Mouse (Mus musculus) thymus, postnatal 10 days (tissue): ENCODE results near the gene Crot.
A peak's percentile ranks its signal among the peaks of the same experiment; 100 is the strongest.
"Not testable (repeated sequence)": the region's sequence is repeated elsewhere in the genome, so short reads cannot be mapped to it uniquely, and the experiment has no call there.

Experiments
- DNase-seq, 2 experiments: peaks; one replicate each; pipeline ENCODE4 v3.0.0; 2021; ENCODE audit warnings: low spot score in 2 of 2

Crot gene

DNA sequence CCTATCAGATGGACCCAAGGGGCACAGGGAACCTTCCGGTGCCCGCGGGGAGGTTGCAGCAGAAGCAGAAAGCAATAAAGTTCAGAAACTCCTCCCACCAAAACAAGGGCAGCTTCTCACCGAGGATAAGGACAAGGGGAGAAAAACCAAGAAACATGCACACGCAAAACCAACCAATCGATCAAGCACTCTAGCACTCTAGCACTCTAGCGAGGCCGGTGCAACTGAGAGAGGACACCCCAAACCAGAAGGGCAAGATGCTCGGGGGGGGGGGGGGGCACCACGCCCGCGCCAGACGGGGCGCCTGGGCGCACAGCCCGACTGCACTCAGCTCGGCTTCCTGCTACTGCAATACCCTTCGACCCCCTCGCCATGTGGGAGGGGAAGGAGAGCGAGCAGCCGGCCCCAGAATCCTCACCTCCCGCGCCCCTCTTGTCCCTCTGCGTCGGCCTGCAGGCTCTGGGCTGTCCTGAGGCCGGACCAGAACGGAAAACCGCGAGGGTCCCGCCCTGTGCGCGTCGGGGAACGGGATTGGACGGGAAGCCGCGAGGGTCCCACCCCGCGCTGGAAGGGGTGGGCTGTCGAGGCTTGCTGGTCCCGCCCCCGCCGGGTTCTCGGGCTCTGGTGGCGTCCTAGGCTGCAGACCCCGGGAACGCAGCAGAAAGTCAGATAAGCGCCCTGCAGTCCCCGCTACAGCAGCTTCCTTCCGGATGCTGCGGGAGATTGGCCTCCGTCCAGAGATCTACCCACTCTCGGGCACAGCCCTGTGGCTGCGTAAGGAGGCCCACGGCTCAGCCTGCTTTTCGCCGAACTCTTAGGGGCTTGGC, at the start of gene Crot:
Gene Crot (minus strand): TSS at position 639 of the 827 bp plus-strand sequence.
- peak; percentile 88 to 93 for DNase-seq

- no peak for DNase-seq
These were observed 48.8 kb upstream of the Crot start for GRCm38 (mm10) chr5:9045904-9046303.

DNA sequence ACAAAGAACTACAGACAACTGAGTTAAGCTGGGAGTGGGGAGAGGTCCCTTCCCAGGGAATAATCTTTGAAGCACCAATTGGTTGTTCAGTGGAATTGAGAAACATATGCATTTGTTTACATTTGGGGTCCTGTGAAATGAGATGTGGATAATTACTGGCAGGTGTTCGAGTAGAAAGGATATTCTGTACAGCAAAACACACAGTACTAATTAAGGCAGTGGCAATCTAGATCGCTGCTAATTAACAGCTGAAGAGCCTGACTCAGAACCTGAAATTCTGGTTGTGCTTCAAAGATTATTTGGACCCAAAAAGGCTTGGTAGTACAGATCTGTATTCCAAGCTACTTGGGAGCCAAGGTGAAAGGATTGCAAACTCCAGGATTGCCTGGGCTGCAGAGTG, 47.7 kb upstream of the Crot start:
- DNase-seq = no peak

- DNase-seq = no peak
These were observed 46.6 kb upstream of the Crot start for GRCm38 (mm10) chr5:9043582-9044267.

DNA sequence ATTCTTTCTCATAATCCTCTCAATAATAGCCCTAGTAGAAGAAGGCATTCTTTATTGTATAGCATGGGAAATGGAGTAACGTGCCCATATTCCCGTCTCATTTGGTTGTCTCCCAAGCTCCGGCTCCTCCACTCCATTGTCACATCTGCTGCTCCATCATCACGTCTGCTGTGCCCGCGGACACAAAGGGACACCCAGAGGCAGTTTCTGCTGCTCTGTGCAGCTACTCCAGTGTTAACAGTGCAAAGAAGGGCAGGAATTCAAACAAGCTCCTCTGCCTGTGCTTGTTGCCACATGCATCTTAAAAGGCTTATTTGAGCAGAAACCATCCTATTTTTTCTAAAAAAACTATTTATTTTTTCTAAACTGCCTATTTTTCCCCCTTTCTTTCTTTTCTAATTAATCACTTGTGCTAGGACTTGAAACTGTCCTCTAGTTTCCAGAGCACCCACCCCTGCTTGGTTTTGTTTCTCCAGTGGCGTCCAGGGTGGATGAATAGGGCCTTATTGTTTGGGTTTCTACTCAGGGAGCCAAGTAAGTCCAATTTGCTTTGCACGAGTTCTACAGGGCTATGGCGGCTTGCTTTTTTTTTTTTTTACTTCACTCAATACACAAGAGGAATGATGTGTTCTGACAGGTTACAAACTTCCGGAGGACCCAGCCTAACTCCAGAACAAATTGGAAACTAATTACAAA, 45.7 kb upstream of the Crot start:
- no peak for DNase-seq

DNA sequence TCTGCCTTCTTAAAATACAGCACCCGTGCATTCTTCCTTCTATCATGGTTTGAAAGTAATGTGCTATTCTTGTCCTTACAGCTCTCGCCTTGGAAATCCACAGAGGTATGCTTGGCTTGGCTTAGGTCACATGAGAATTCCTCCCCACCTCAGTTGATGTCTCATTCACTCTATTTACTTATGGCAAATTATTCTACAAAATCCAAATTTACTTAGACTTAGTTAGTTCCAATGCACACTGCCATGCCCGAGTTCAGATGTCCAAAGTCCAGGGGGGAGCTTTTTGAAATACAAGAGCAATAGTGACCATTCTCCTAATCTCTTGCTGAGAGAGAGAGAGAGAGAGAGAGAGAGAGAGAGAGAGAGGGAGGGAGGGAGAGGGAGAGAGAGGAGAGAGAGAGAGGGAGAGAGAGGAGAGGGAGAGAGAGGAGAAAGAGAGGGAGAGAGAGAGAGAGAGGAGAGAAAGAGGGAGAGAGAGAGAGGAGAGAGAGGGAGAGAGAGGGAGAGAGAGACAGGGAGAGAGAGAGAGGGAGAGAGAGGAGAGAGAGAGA, 43.6 kb upstream of the Crot start:
- DNase-seq = no peak

GRCm38 (mm10) chr5:9039978-9040377, 42.9 kb upstream of the Crot start:
- no peak for DNase-seq

DNA sequence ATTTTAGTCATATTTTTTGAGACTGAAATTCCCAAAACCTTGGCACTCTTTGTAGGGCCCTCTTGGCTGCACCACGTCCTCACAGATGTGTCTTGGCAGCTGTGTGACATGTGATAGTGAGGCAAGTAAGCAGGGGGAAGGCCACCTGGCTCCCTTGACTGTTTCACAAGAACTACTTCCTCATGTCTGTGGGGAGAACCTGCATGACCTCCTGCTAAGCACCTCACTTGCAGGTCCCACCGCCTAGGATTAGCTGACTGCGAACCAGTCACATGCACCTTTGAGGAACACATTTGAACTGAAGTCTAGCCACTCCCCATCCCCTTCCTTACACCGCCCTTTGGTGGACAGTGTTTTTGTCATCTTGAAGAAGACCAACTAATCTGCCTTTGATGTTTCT, 40.2 kb upstream of the Crot start:
- peak; percentile 22 to 37 for DNase-seq

GRCm38 (mm10) chr5:9035457-9035856, 38.3 kb upstream of the Crot start:
- DNase-seq = no peak

DNA sequence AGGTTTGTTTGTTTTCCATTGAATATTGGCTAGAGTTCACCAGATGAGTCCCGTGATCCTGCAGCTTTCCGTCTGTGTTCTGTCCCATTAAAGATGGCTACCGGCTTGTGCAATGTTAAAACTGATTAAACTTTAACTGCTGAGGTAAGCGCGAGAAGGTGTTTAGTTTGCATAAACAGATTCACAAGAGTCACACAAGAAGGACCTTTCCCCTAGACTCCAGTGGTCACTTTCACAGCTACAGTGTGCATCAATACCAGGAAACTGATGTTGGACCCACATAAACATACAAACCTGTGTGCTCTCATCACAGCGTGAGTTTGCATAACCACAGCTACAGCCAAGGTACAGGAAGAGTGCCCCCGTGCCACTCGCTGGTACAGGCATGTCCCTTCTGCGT, 37.4 kb upstream of the Crot start:
- DNase-seq = no peak

DNA sequence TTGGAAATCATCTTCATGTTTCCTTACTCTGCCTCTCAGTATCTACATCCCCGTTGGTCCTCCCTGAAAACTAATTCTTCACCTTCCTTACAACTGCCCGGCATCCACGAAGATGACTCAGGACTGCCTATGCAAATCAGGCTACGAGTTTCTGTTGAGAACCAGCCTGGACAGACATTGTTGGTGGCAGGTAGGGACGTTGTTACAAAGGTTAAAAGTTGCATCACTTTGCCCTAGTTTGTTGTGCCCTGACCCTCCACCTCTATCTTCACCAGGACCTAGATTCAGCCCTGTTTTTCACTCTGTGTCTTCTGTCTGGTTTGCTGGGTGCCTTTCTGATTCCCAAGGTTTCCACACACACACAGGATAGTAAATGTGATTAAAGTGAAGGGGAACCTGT, 36.7 kb upstream of the Crot start:
- DNase-seq = no peak

DNA sequence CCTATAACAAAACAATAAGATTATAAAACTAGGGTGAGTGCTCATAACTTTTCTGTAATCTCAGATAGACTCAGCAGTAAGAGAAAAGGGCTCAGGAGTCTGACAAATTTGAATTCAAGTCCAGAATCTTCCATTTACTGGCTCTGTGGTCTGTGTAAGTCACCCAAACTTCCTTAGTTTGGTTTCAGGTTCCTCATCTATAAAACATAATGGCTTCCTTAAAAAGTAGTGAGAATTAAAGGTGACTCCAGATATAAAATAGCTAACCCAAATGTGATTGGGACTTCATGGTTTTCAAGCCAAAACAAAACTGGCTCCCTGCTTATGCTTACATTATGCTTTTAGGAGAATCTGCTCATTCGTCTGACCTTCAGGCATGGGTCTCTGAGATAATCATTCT, 35.5 kb upstream of the Crot start:
- DNase-seq = no peak

- no peak for DNase-seq
These were observed 35.0 kb upstream of the Crot start for GRCm38 (mm10) chr5:9032101-9032590.

DNA sequence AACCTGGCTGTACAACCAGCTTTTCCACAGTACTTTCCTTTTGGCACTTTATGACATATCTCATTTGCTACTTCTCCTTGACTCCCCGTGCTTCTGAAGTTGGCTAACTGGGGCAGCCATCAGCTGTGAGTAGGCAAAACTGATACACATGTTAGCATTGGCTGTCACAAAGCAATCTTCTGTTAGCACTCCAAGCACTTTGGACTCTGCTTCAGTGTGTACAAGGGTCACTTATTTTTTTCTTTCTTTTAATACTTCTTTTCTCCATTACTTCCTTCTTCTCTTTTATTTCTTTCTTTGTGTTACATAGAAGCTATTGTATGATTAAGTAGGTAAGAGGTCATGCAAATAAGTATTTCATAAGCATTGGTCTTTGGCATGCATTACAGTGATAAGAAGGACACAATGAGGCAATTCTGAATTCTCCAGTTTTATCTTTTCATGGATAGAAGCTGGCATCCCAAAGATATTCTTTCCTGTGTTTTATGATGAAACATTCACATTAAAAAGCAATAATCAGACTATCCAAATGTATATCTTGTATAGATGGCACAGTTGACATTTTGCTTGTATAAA, 31.2 kb upstream of the Crot start:
- no peak for DNase-seq

GRCm38 (mm10) chr5:9015352-9015751, 18.2 kb upstream of the Crot start:
- peak; percentile 39 to 44 for DNase-seq

GRCm38 (mm10) chr5:9014774-9015173, 17.6 kb upstream of the Crot start:
- peak in 1 of 2 experiments; percentile 15 for DNase-seq

DNA sequence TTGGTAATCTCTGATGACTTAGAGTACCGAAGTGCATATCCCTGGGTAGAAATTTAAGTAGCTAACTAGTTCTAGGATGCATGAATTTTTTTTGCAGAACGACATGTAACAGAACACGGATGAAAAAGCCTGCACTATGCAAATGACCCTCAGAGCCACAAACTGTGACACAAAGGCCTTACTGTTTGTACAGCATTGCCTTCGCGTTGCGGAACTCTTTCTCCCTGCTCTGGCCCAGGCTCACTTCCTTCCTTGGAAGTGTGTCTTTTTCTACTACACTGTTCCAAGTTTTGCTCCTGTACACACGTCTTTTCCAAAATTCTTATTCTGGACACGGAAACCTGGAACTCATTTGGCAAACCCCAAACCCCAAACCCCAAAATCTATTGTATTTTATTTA, 14.2 kb upstream of the Crot start:
- DNase-seq = no peak

DNA sequence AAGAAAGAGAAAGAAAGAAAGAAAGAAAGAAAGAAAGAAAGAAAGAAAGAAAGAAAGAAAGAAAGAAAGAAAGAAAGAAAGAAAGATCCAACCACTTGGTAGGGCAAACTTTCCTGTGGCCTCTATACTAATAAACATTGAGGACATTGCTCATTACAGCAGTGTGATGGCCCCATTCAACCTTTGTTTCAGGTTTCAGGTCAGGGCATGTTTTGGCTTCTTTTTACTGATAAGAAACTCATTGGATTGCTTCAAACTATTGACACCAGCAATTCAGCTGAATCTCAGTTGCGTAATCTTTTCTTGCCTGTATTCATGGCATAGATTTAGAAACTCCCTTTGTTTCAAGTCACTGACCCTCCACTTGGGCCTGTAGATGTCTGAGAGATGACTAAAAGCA, 13.0 kb upstream of the Crot start:
- no peak for DNase-seq

DNA sequence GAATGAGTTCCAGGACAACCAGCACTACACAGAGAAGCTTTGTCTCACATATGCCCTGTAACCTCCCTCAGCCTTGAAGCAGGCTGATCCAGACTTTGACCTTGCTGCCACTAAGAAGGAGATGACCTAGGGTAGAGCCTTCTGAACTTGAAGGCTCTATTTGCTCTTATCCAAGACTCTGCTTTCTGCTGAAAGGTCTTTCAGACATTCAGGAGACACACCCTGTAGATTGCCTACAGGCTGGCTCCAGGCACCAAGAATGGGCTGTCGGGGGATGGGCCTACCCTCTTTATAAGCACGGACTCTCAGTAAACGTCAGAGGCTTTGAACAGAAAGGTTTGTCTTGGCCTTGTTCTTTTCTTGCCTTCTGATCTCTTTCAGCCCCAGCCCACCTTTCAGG, 9.5 kb upstream of the Crot start:
- DNase-seq = not testable (repeated sequence)

- not testable (repeated sequence) for DNase-seq
These were observed 2.9 kb upstream of the Crot start for GRCm38 (mm10) chr5:9000006-9000405.

DNA sequence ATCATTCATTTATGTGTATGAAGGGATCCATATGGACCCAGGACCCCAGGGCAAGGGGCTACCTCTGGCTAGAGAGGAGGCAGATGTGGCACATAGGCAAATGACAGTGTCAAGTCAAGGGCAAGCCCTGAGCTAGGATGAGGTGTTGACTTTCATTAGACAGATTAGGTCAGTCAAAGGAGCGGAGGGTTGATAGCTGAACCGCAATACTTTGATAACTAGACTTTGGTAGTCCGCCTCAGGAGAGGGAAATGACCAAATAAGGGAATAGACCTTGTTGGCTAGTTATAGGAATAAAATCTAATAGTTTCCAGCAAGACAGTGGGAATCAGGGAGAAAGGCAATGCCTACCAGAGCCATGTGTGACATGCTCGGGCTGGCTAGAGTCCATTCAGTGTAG, 2.0 kb upstream of the Crot start:
- DNase-seq = no peak

GRCm38 (mm10) chr5:8997513-8997895, 380 bp upstream of the Crot start:
- DNase-seq = no peak
